Mouse (Mus musculus): ENCODE data around the gene Mob4.
A peak's percentile ranks its signal among the peaks of the same experiment; 100 is the strongest.
"Not testable (repeated sequence)": the region's sequence is repeated elsewhere in the genome, so short reads cannot be mapped to it uniquely, and the experiment has no call there.

Mob4 gene

DNA sequence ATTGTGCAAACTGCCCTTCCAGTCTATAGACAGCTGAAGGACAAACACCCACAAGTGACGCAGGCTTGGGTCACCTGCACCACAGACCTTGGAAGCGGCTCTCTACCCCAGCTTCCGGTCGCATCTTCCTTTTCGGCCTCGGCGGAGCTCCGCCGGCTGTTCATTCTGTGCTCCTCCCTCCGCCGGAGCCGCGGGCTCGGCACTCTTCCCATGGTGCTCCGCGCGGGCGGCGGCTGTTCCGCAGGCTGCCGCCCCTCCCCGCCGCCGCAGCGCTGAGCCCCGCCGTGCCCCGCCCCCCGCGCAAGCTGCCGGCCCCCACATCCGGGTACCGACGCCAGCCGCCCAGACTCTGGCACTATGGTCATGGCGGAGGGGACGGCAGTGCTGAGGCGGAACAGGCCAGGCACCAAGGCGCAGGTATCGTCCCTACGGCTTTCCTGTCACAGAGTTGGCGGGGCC is at the start of gene Mob4:
Gene Mob4 (plus strand): TSS at position 289 of the 459 bp plus-strand sequence.
- DNase-seq (ENCODE audit: low spot score in 2 of 2): peak; percentile 88 to 89

DNA sequence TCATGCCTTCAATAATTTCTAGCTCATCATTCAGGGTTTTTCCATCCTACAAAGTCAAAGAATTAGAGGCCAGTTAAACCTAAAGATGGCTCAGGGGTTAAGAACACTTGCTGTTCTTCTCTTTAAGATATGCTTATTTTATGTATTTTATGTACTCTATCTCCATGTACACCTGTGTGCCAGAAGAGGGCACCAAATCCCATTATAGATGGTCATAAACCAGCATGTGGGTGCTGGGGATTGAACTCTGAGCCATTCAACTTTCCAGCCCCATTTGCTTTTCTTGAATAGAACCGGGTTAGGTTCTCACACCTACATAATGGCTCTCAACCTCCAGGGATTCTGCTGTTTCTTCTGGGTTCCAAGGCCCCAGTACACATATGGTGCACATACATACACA is 48.9 kb upstream of the Mob4 start:
- DNase-seq (ENCODE audit: low spot score in 2 of 2): no peak

DNA sequence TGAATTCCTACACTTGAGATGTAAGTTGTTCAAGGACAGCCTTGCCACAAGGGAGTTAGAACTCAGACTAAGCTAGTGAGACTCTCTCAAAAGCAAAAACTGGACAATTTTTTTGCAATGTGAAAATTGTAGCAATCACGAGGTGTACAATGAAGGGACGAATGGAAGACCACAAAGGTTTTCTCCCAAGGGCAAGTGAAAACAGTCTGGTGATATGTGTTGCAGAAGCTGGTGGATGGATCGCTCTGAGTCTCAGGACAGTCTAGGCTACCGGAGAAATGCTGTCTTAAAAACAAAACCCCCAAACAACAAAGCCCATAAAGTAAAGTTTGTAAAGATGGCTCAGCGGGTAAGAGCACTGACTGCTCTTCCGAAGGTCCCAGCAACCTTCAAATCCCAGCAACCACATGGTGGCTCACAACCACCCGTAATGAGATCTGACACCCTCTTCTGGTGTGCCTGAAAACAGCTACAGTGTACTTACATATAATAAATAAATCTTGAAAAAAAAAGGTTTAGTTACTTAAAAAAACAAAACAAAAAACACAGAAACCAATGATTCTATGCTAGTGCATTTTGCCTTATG is 45.2 kb upstream of the Mob4 start:
- no peak for DNase-seq (ENCODE audit: low spot score in 2 of 2)

DNA sequence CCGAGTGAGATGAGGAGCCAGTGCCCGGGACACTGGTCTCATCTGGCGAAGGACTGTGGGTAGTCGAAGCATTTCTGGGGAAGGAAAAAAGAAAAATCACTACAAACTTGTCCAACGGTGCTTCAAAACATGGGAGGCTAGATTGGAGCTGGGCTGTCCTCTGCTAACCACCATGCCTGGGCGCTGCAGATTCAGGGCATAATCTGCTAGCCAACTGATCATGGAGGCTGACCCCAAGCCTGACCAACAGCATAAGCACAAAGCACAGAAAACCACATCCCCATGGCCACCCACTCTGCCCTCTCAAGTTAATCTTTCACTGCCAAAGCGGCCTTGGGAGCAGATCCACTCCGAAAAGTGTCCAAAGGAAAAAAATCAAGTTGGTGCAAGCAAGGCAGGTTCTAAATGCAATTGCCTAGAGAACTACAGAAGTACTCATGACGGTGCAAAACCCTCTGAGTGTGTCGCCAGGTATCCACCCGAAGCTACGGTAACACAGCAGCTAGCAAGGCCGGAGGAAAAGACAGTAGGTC is 44.1 kb upstream of the Mob4 start:
- no peak for DNase-seq (ENCODE audit: low spot score in 2 of 2)

DNA sequence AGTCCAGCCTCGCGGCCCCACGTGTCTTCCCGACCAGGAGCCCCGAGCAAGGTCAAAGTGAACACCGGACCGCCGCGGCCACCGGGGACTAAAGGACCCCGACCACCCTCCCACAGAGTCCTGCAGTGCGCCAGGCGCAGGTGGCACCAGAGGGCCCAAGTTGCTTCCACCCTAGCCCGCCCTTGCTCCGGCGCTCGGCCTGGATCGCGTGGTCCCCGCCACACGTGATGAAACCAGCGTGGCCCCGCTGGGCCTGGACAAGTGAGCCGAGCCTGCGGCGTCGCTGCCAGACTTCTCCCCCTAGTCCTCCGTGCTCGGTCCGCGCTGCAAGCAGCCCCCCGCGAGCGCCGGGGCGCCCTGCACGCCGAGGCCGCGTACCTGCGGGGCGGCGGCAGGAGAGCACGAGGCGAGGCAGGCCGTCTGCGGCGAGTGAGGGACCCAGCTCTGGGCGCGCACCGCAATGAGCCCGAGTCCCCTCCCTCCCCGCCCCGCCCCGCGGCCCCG is 43.6 kb upstream of the Mob4 start:
- no peak for DNase-seq (ENCODE audit: low spot score in 2 of 2)

DNA sequence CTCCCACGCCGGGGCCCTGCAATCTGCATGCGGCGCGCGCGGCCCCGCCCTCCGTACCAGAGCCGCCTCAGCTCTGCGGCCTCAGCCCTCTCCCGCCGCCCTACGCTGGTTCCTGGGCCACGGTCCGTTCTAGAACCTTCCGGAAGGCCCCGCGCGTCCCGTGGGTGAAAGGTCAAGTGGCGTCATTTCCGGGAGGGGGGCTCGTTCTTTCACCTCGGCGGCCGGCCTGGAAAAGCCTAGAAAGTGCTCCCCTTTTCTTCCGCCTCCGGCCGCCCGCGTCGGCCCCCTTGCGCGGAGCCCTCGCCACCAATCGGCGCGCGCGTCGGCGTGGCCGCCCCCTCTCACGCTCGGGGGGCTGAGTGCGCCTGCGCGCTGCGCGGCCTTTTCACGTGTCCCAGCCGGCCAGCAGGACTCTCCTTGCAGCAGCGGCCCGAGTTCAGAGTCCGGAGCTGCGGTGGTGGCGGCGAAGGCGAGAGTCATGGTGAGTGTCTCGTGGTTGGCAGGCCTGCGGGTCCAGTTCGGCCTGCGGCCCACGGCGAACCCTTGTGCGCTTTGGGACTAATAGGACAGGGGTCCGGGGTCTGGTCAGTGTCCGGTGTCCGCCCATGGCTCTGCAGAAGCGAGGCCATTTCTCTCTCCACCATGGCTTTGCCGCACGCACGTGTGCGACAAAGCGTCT is 43.0 kb upstream of the Mob4 start, which contains the start of the genes Hspe1 and Hspd1:
Gene Hspe1 (plus strand): TSS at position 201 of the 679 bp plus-strand sequence.
Gene Hspd1 (minus strand): TSS at position 312 of the 679 bp plus-strand sequence.
- peak; percentile 98 to 99 for DNase-seq (ENCODE audit: low spot score in 2 of 2)

DNA sequence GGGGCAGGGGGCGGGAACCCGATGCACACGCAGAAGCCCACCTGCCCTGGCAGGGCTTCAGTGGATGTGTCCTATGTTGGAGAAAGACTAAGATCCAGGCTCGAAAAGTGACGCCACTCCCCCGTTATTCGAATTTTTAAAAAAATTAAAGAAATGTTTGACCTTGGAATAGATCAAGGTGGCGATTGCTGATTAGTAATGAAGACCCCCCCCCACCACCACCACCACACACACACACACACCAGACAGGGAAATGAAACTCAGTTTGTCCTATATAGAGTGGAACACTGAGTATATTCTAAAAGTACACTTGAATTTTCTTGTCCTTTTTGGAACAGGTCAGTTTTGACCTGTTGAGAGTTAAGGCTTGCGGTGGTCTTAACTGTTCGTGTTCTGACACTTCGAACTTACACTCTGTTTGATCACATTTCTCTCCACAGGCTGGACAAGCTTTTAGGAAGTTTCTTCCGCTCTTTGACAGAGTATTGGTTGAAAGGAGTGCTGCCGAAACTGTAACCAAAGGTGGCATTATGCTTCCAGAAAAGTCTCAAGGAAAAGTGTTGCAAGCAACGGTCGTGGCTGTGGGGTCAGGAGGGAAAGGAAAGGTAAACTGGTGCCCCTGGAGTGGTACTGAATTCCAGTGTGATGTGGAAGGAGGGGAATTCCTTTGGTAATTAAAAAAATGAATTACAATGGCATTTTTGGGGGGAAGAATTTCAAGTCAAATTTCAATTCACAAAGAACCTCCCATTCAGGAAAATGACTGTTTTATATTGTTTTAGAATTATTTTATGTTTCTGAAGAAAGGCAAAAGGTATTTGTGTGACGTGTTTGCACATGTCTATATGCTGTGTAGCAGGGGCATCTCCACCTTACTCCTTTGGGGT is 42.2 kb upstream of the Mob4 start:
- DNase-seq (ENCODE audit: low spot score in 2 of 2): no peak

DNA sequence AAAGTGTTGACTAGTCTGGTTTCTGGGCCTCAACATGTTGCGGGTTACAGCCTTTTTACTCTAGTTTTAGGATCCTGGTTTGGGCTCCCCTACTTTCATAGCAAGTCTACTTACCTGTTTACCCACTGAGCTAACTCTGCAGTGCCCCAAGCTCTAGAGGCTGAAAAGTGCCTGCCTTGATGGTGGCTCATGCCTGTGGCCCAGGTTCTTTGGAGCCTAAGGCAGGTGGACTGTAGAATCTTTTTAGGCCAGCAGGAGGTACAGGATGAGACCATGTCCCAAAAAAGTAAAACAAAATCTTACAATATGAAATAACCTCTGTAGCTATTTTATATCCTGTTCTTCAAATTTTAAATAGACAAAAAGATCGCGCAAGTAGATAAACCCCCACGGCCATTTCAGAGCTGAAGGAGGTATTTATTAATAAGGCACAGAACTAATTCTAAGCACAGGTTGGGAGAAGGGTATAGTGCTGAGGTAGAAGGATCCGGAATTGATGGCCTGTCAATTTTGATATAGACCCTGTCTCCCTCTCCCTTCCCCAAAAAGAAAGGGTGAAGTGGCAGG is 41.5 kb upstream of the Mob4 start:
- no peak for DNase-seq (ENCODE audit: low spot score in 2 of 2)

DNA sequence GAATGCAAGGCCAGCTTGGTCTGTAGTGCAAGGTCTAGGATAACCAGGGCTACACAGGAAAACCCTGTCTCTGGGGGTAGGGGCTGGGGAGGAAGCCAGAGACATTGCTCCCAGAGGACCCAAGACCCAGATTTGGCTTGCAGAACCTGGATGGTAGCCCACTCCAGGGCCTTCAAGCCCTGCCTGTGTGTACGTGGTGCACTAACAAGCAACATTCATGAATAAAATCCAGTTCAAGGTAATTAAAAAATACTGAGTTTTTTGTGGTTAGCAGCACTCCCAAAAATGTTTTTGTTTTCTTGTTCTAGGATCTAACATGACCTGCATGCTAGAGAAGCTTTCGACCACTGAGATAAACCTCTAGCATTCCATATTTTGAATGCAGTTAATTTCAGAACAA is 39.0 kb upstream of the Mob4 start:
- no peak for DNase-seq (ENCODE audit: low spot score in 2 of 2)

DNA sequence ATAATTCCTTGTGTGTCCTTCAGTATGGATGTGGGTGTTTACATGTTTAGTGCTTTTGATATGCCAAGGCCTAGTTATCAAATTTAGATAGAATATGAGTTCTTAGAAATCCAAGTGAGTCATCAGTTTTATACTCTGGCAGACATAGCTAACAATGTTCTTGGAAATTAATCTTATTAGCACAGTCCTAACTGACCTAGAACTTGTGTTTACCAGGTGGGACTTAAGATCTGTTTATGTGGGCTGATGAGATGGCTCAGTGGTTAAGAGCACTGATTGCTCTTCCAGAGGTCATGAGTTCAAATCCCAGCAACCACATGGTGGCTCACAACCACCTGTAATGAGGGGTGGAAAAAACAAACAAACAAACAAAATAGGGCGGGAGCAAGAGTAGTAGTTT is 38.6 kb upstream of the Mob4 start:
- no peak for DNase-seq (ENCODE audit: low spot score in 2 of 2)

DNA sequence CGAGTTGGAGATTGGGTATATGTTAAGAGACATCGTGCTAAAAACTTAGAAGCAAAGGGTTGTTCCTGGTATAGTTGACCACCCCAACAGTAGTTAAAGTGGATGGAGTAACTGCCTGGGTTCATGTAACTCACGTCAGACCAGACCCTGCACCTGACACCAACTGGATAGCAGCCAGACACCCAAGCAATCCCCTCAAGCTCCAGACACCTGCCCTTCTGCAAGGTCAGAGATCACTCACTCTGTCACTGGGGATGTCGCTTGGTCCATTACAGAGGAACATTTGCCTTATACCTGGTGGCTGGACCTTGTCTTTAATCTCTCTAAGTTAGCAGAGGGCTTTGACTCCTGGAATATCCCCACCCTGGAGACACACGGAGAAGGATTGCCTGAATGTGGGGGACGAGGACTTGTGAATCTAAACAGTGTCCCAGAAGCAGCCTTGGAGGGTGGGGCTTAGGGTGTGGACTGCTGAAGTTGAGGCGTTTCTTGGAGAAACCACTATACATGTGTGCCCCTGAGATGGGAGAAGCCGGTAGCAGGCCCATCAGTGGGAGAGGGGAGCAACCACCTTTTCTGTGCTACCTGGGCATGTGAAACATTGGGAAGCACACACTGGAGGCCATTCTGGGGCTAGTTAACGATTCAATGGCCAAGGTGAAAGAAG is 24.0 kb upstream of the Mob4 start:
- no peak for DNase-seq (ENCODE audit: low spot score in 2 of 2)

DNA sequence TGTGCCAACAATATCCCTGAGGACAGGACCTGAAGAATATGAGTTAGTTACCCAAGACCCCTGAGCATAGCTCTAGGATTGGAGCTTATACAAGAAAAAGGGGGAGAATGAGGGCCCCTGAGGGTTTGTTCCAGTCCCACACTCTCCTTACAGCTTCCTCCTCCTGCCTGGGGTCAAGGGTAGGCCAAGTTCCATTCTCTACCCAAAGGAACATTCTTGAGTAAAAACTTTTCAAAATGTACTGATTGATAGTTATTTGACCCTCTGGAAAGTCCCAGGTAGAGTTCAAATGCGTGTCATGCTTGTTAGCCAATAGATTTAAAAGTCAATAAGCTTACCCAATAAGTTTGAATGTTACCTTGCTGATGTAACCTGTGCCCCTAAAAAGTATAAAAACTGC is 23.4 kb upstream of the Mob4 start:
- DNase-seq (ENCODE audit: low spot score in 2 of 2): no peak

DNA sequence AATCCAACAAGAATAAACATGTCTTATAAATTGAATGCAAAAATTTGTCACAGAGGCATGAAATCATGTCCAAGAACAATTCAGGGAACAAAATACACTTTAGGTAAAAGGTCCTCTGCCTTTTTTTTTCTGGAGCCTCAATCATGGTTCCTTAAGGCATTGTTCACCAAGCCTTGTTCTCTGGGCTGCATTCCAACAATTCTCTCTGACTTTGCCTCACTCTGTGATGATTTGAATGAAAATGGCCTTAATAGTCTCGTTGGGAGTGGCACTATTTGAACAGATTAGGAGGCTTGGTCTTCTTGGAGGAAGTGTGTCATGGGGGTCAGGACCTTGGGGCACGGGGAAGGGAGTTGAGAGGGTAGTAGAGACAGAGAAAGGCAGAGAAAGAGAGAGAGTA is 22.6 kb upstream of the Mob4 start:
- no peak for DNase-seq (ENCODE audit: low spot score in 2 of 2)

DNA sequence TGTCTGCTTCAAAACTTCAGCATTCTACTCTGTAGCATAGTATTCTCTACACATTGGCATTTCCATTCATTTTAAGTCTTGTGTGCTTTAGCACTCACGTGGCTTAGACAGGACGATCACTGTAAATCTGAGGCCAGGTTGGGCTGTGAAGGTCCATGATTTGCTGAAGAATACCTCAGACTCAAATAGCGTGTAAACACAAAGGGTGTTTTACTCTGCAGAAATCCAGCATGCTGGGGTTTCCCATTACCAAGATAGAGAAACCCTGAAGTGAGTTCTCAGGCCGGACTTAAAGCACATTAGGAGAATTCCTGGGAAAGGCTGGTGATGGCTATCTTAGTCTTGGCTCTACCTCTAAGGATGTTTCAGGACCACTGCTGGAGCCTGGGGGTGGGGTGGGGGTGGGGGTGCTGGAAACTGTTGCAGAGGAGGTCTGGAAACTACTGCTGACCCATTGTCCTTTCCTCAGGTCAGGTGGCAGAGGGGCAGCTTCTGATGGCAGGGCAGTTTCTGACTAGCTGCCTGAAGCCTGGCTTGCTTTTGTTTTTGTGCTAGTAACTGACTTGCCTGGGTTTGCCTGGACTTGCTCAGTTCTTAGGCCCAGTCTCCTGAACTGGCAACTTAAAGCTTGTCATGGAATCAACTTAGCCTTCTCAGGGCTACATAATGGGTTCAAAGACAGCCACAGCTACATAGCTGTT is 21.8 kb upstream of the Mob4 start:
- DNase-seq (ENCODE audit: low spot score in 2 of 2): no peak

DNA sequence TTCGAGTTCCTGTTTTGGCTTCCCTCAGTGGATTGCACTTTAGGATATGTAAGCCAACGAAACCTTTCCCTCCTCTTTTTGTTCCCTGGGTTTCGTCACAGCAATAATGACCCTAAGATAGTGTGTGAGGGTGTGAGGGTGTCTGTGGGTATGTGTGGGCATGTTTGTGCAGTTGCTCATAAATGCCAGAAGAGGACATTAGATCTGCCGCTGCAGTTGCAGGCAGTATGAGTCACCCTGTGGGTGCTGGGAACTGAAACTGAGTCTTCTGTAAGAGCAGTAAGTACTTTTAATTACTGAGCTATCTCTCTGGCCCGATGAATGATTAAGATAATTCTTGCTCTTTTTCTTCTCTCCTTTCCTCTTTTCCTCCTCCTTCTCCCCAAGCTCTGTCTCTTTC is 8.0 kb upstream of the Mob4 start:
- no peak for DNase-seq (ENCODE audit: low spot score in 2 of 2)

DNA sequence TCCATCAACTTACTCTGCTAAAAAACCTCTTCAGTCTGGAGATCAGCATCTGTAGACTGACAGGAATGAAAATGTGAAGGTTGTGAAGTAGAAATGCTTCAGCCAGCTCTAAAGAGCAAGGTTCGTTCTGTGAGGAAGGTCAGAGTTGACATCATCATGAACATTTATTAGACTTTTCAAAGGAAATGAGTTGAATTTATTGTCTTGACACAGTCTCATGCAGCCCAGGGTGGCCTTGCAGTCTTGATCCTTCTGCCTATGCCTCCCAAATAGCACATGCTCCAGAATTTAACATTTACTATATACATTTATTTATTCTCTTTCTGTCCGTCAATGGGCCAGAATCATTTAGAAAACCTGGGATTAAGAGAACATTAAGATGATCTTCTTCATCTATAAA is 7.5 kb upstream of the Mob4 start:
- DNase-seq (ENCODE audit: low spot score in 2 of 2): no peak

DNA sequence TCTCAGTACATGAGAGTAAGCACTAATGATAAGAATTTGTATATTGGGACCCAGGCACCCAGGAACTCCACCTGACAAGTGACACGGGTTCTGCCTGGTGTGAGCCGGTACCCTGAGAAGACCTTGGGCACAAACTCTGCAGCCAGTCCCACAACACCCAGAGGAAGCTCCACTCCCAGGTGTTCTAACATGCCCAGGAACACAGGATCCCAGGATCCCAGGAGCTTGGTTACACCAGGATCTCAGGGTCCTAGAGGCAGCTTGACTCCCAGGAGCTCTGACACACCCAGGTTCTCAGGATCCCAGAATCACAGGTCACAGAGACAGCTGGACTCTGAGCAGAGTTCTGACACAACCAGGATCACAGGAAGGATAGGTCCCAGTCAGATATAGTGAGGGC is 6.9 kb upstream of the Mob4 start:
- DNase-seq (ENCODE audit: low spot score in 2 of 2): not testable (repeated sequence)

DNA sequence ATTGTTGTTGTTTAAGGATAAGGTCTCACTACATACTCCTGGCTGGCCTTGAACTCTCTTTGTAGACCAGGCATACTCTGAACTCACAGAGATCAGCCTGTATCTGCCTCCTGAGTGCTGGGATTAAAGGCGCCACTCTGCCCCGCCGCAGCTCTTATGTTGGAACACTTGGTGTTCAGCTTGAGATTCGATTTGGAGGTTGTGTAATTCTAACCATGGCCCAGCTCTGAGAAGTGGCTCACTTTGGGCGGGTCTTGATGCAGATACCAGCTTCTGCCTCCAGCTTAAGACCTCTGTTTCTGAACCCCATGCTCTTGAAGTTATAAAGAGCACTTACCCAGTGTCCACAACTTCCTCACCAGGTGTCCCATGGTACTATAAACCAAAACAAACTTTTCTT is 1.3 kb upstream of the Mob4 start:
- no peak for DNase-seq (ENCODE audit: low spot score in 2 of 2)

DNA sequence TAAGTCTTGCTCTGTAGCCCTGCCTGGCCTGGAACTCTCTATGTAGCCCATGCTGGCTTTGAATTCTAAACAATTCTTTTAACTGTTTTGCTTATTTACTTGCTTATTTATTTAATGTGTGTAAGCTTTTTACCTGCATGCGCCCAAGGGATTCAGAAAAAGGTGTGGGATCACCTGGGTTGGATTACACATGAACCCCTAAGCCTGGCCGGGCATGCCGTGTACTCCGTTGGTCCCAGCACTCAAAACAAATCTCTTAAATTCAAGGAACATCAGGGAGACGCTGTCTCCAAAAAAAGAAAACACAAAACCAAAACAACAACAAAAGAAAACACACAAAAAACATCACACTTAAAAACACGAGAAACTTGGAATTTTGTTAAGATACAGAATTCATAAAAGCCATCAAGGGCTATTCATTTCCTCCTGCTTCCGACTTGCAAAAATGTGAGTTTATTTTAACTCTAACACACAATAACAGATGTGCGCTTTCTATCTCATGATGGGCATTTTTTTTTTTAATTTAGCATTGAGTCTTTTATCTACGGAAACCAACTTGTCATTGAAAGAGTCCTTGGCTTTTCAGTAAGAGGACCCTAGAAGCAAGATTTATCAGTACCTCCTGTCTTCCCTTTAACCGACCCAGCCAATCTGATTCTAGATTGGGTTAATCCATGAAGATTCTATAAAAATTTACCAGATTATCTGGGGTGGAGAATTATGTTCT is 678 bp upstream of the Mob4 start:
- DNase-seq (ENCODE audit: low spot score in 2 of 2): no peak

Measured in urinary bladder, adult 18-20 months (tissue).